Mouse (Mus musculus): ENCODE measurements around the gene Nfix.

- TF ChIP-seq CTCF (conservative IDR thresholded peaks at IDR 0.05; ENCODE audit: low read length) (no peak), POU5F1 (IDR thresholded peaks at IDR 0.05; ENCODE audit: borderline replicate concordance, low read length) (no peak), NANOG (IDR thresholded peaks at IDR 0.05; ENCODE audit: borderline replicate concordance, low read length) (no peak)
Observed at GRCm38 (mm10) chr8:84709931-84710330, 90.2 kb downstream of the Nfix start.
